Mouse (Mus musculus): Measurements from ENCODE around the gene Med13. TPM values are rescaled to one million over a fixed set of nuclear protein-coding genes. Genes with fewer than 3 reads are reported as not detected.
"Not testable (repeated sequence)": the region's sequence is repeated elsewhere in the genome, so short reads cannot be mapped to it uniquely, and the experiment has no call there.

Gene Med13
- polyA plus RNA-seq, 2 experiments = 3.7 to 5.0 TPM

DNA sequence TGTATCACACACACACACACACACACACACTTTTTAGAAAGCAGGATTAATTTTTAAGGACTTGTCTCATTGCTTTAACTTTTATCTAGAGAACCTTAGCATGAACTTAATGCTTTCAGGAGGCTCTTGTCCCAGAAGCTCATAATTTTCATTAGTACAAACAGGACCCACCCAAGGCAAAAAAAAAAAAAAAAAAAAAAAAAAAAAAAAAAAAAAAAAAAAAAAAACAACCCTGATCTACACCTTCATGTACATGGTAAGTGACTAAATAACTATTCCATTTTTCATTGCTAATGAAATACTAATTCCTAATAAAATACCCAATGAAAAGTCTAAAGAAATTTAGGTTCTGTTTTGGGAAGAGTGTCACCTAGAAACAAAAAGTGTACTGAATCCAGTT is 8.5 kb downstream of the Med13 start:
- no peak for TF ChIP-seq CTCF (IDR thresholded peaks at IDR 0.05; ENCODE audit: low read depth)
- TF ChIP-seq EP300 (IDR thresholded peaks at IDR 0.05; ENCODE audit: low read depth) = no peak

DNA sequence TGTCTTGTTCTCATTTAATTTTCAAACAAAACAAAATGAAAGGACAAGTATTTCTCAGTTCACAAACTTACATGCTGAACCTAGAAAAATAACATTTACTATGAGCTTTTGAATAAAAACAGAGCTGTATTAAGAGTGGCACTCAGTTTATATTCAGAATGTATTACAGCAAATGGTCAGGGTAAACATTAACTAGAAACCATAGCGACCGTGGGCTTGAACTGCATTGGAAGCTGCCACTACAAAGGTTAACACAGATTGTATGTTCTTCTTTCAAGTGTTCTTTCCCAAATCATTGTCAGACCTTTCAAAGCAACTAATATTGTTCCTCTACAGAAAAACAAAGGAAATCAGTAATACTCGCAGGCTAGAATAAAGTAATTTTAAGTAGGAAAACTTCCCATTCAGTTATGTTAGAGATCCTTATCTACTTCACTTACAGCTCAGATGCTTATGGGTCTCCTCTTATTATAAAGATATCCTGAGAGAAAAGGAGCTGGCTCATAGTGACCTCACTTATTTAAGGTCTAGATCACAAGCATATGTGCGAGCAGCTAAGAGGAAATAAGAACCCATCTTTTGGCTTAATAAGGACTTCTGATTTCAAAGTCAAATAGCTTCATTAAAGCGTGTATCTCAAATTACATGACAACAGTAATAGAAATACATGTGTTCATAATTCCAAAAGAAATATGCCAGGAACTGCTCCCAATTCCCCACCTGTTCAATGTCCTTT is 9.8 kb downstream of the Med13 start:
- TF ChIP-seq CTCF (IDR thresholded peaks at IDR 0.05; ENCODE audit: low read depth) = no peak
- TF ChIP-seq EP300 (IDR thresholded peaks at IDR 0.05; ENCODE audit: low read depth) = no peak
- WGBS (ENCODE audit: insufficient replicate concordance) = 80% methylated on average over 5 of the region's 5 CpGs
- no peaks in the 10 kb centered on the region for H3K9me3 ChIP-seq (ENCODE audit: control insufficient read depth, low read length)
- H3K9ac ChIP-seq (replicated peaks) = no peak overlapping the region
- DNase-seq (ENCODE audit: low read depth in 3 of 3, low spot score in 3 of 3) (no peak), ATAC-seq (ENCODE audit: insufficient read depth) (no peak)
- no peak overlapping the region for H3K27ac ChIP-seq
- peaks cover 8% of the 10 kb centered on the region for H3K36me3 ChIP-seq (replicated peaks; ENCODE audit: control insufficient read depth, insufficient read depth, low read depth)
- H3K4me1 ChIP-seq (replicated peaks; ENCODE audit: control insufficient read depth in 2 of 2, insufficient read depth in 2 of 2, low read length in 1 of 2) = peaks cover 0 to 7% of the 10 kb centered on the region in 2 experiments; a peak in 1 of 4 replicates
- H3K27me3 ChIP-seq (ENCODE audit: control insufficient read depth, insufficient read depth, low read length) = no peaks in the 10 kb centered on the region
- H3K4me3 ChIP-seq (ENCODE audit: insufficient read depth in 1 of 2, low read depth in 2 of 2, low read length in 2 of 2) = no peak overlapping the region
- H3K4me2 ChIP-seq (ENCODE audit: low read depth) = no peak overlapping the region; the same call in none of the 2 replicates

More for the DNA sequence above, 8.5 kb downstream of the Med13 start:
- peaks cover 15% of the 10 kb centered on the region for H3K36me3 ChIP-seq (replicated peaks; ENCODE audit: control insufficient read depth, insufficient read depth, low read depth)
- no peak overlapping the region for H3K4me3 ChIP-seq (ENCODE audit: insufficient read depth in 1 of 2, low read depth in 2 of 2, low read length in 2 of 2)
- no peak overlapping the region for H3K9ac ChIP-seq (replicated peaks)
- no peaks in the 10 kb centered on the region for H3K9me3 ChIP-seq (ENCODE audit: control insufficient read depth, low read length)
- no peak overlapping the region for H3K4me2 ChIP-seq (ENCODE audit: low read depth)
- peaks cover 3 to 9% of the 10 kb centered on the region in 2 experiments; a peak in 2 of 4 replicates for H3K4me1 ChIP-seq (replicated peaks; ENCODE audit: control insufficient read depth in 2 of 2, insufficient read depth in 2 of 2, low read length in 1 of 2)
- DNase-seq (ENCODE audit: low read depth in 3 of 3, low spot score in 3 of 3) (no peak), ATAC-seq (ENCODE audit: insufficient read depth) (no peak)
- no peaks in the 10 kb centered on the region for H3K27me3 ChIP-seq (ENCODE audit: control insufficient read depth, insufficient read depth, low read length)
- H3K27ac ChIP-seq = no peak overlapping the region

GRCm38 (mm10) chr11:86346525-86346924 is 10.9 kb downstream of the Med13 start:
- Histone ChIP-seq H3K27ac (no peak overlapping the region), H3K9me3 (ENCODE audit: control insufficient read depth, low read length) (no peaks in the 10 kb centered on the region), H3K4me2 (ENCODE audit: low read depth) (no peak overlapping the region), H3K36me3 (replicated peaks; ENCODE audit: control insufficient read depth, insufficient read depth, low read depth) (peaks cover 8% of the 10 kb centered on the region), H3K9ac (replicated peaks) (no peak overlapping the region), H3K4me1 (replicated peaks; ENCODE audit: control insufficient read depth in 2 of 2, insufficient read depth in 2 of 2, low read length in 1 of 2) (peaks cover 0 to 4% of the 10 kb centered on the region in 2 experiments; a peak in 1 of 4 replicates), H3K27me3 (ENCODE audit: control insufficient read depth, insufficient read depth, low read length) (no peaks in the 10 kb centered on the region), H3K4me3 (ENCODE audit: insufficient read depth in 1 of 2, low read depth in 2 of 2, low read length in 2 of 2) (no peak overlapping the region)
- DNase-seq (ENCODE audit: low read depth in 3 of 3, low spot score in 3 of 3) (no peak), ATAC-seq (ENCODE audit: insufficient read depth) (no peak)
- WGBS (ENCODE audit: insufficient replicate concordance) = 72% methylated on average over 3 of the region's 3 CpGs
- TF ChIP-seq EP300 (IDR thresholded peaks at IDR 0.05; ENCODE audit: low read depth) (no peak), CTCF (IDR thresholded peaks at IDR 0.05; ENCODE audit: low read depth) (no peak)

DNA sequence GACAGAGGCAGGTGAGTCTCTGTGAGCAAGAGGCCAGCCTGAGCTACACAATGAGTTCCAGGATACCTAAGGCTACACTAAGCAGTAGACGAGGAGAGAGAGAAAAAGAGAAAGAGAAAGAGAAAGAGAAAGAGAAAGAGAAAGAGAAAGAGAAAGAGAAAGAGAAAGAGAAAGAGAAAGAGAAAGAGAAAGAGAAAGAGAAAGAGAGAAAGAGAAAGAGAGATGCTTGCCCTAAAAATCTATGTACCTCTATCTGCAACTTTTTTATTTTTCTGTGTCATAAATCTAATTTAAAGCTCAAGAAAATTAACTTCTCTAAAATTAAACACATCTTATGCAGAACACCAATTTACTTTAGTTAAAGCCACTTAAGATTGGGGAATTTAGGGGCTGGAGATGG is 12.5 kb downstream of the Med13 start:
- H3K9me3 ChIP-seq (ENCODE audit: control insufficient read depth, low read length); ATAC-seq (ENCODE audit: insufficient read depth); H3K27ac ChIP-seq; H3K4me3 ChIP-seq (ENCODE audit: insufficient read depth in 1 of 2, low read depth in 2 of 2, low read length in 2 of 2); H3K27me3 ChIP-seq (ENCODE audit: control insufficient read depth, insufficient read depth, low read length); H3K4me1 ChIP-seq (replicated peaks; ENCODE audit: control insufficient read depth in 2 of 2, insufficient read depth in 2 of 2, low read length in 1 of 2); DNase-seq (ENCODE audit: low read depth in 3 of 3, low spot score in 3 of 3); H3K9ac ChIP-seq (replicated peaks); H3K4me2 ChIP-seq (ENCODE audit: low read depth): not testable (repeated sequence)
- H3K36me3 ChIP-seq (replicated peaks; ENCODE audit: control insufficient read depth, insufficient read depth, low read depth) = peaks cover 10% of the 10 kb centered on the region
- WGBS (ENCODE audit: insufficient replicate concordance) = 80% methylated on average over 1 of the region's 1 CpGs

GRCm38 (mm10) chr11:86324251-86324650 is 33.2 kb downstream of the Med13 start:
- peaks cover 22% of the 10 kb centered on the region for H3K36me3 ChIP-seq (replicated peaks; ENCODE audit: control insufficient read depth, insufficient read depth, low read depth)
- H3K4me3 ChIP-seq (ENCODE audit: insufficient read depth in 1 of 2, low read depth in 2 of 2, low read length in 2 of 2) = no peak overlapping the region
- ATAC-seq (ENCODE audit: insufficient read depth) (no peak), DNase-seq (ENCODE audit: low read depth in 3 of 3, low spot score in 3 of 3) (no peak)
- H3K27me3 ChIP-seq (ENCODE audit: control insufficient read depth, insufficient read depth, low read length) = no peaks in the 10 kb centered on the region
- no peak overlapping the region for H3K9ac ChIP-seq (replicated peaks)
- H3K4me1 ChIP-seq (replicated peaks; ENCODE audit: control insufficient read depth in 2 of 2, insufficient read depth in 2 of 2, low read length in 1 of 2) = no peaks in the 10 kb centered on the region
- TF ChIP-seq CTCF (IDR thresholded peaks at IDR 0.05; ENCODE audit: low read depth) (no peak), EP300 (IDR thresholded peaks at IDR 0.05; ENCODE audit: low read depth) (no peak)
- no peak overlapping the region for H3K4me2 ChIP-seq (ENCODE audit: low read depth)
- WGBS (ENCODE audit: insufficient replicate concordance) = 81% methylated on average over 5 of the region's 5 CpGs
- no peak overlapping the region for H3K27ac ChIP-seq
- no peaks in the 10 kb centered on the region for H3K9me3 ChIP-seq (ENCODE audit: control insufficient read depth, low read length)
